Mouse (Mus musculus) kidney, adult 2 months (tissue): ENCODE results near the gene Uroc1. TPM values are rescaled to one million over a fixed set of nuclear protein-coding genes. Genes with fewer than 3 reads are reported as not detected.

Experiments used
- DNase-seq: peaks from one replicate; pipeline ENCODE4 v3.0.0; 2021
- H3K27ac ChIP-seq: fragments of 200-500 bp; 2 replicates; pipeline ENCODE4 v1.5.1; 2012; ENCODE audit warnings: low read depth, low read length, control low read depth, inconsistent platforms; ENCODE audit not compliant: insufficient read depth
- H3K27me3 ChIP-seq: fragments of 200-500 bp; replicated peaks from 2 replicates; pipeline ENCODE4 v1.6.1; 2012; ENCODE audit warnings: mild to moderate bottlenecking, moderate library complexity, low read length, inconsistent platforms; ENCODE audit not compliant: control insufficient read depth, insufficient read depth
- H3K36me3 ChIP-seq: fragments of 200-500 bp; 2 replicates; pipeline ENCODE4 v1.6.1; 2012; ENCODE audit warnings: mild to moderate bottlenecking, moderate library complexity, low read length, inconsistent platforms; ENCODE audit not compliant: control insufficient read depth, insufficient read depth
- H3K4me1 ChIP-seq: fragments of 200-500 bp; 2 replicates; pipeline ENCODE4 v1.6.1; 2011; ENCODE audit warnings: low read length; ENCODE audit not compliant: control insufficient read depth, insufficient read depth
- H3K4me3 ChIP-seq: fragments of 200-500 bp; 2 replicates; pipeline ENCODE4 v1.5.1; 2011; ENCODE audit warnings: mild to moderate bottlenecking, low read depth, low read length, control low read depth; ENCODE audit not compliant: insufficient read depth
- CTCF ChIP-seq: fragments of 200-500 bp; conservative IDR thresholded peaks from 2 replicates; pipeline ENCODE4 v1.5.1; 2011; ENCODE audit warnings: low read depth, mild to moderate bottlenecking, control low read depth, low read length, moderate library complexity, mixed read lengths; ENCODE audit not compliant: insufficient read depth, insufficient read length
- POLR2A ChIP-seq: fragments of 200-500 bp; IDR thresholded peaks from one replicate; pipeline ENCODE4 v1.6.1; 2011; ENCODE audit warnings: low read depth, low read length, control low read depth
- WGBS: fragments of 180-500 bp; shearing (Covaris S2); methylation state at CpG from one replicate; pipeline ENCODE4 v1.1.7; 2018; 5-methylcytosine and 5-hydroxymethylcytosine counted together
- polyA plus RNA-seq: library from polyadenylated mRNA; depleted of rRNA; stranded (reverse); fragments of >200 nt; gene quantifications from 2 replicates; pipeline ENCODE4 v1.2.3, GENCODE M21; 2012

The Uroc1 gene
- polyA plus RNA-seq, 1 experiment = 34.0 TPM

DNA sequence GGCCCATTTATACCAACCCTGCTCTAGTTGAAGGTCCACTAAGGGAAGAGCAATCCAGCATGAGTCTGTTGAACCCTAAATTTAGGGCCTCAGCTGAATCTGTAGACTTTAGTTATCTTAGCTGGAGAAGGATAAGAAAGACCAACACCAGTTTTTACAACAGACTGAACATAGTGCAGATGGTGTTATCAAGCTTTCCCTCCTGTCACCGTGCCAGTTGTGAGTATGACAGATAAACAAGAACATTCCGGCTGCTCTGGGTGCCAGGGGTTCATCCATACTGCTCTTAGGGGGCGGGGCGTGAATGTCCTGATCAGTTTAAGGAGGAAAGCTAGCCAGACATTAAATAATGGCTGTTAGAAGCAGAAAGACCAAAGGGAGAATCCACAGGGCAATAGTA is 41.6 kb downstream of the Uroc1 start:
- WGBS = 85% methylated on average over 4 of the region's 4 CpGs
- peak; percentile 27 for DNase-seq
- H3K27ac ChIP-seq = no peak overlapping the region
- TF ChIP-seq CTCF (no peak), POLR2A (no peak)
- peaks cover 9% of the 10 kb centered on the region for H3K36me3 ChIP-seq
- no peak overlapping the region for H3K4me3 ChIP-seq
- peaks cover 14% of the 10 kb centered on the region for H3K4me1 ChIP-seq
- H3K27me3 ChIP-seq = no peaks in the 10 kb centered on the region

DNA sequence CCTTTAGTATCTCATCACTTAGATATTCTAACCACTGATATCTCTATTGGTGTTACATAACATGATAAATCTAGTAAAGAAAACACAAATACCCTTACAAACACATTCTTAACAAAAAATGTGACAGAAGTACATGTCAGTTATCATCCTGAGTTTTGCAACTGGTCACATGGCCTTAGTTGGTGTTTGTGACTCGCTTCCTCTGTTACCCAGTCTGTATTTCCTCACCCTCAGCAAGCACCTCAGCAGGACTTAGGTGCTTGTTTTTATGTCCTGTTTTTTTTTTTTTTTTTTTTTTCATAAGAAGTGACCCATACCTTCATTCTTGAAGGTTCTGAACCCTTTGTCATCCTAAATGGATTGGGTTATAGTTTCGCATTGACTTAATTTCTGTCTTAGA is 44.6 kb downstream of the Uroc1 start:
- no peak for DNase-seq
- H3K36me3 ChIP-seq = peaks cover 9% of the 10 kb centered on the region
- H3K4me1 ChIP-seq = no peaks in the 10 kb centered on the region
- WGBS = 91% methylated on average over 2 of the region's 2 CpGs
- no peaks in the 10 kb centered on the region for H3K27me3 ChIP-seq
- H3K4me3 ChIP-seq = no peak overlapping the region
- H3K27ac ChIP-seq = no peak overlapping the region
- no peak for TF ChIP-seq CTCF
- no peak for TF ChIP-seq POLR2A

DNA sequence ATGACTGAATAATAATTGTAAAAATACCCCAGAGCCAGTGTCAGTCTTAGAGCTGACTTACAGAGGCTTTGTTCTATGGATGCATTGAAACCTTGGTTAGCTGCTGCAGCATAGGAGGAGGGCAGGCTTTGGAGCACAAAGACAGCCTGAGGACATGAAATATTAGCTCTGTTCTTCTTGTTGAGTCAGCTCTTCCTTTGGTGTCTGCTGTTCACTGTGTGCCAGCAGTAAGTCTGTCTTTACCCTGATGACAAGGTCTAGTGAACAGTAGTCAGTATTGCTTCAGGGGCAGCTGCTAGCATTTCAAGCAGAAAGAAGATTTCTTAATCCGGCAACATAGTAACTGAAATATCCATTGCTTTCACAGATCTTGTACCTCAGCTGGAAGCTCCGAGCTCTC is 48.4 kb downstream of the Uroc1 start:
- no peak for TF ChIP-seq POLR2A
- TF ChIP-seq CTCF = no peak
- Histone ChIP-seq H3K36me3 (peaks cover 2% of the 10 kb centered on the region), H3K4me3 (no peak overlapping the region), H3K27me3 (no peaks in the 10 kb centered on the region), H3K4me1 (no peaks in the 10 kb centered on the region), H3K27ac (no peak overlapping the region)
- 77% methylated on average over 2 of the region's 2 CpGs for WGBS
- no peak for DNase-seq

DNA sequence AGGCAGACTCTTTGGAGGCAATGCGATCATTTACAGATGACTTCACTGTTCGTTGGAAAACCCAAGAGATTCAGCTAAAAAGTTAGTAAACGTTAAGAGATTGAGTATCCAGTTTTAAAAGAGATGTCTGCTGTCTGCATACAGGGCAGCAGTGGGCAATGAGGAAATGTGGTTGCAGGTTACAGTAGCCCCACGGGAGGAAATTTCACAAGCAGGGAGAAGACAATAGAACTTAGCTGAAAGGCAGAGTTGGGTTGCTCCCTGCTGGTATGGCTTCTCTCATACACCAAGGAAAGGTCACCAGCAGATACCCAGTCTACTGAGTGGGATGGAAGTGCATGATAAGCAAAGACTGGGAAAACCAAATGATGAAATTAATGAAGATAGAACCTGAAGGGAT is 57.5 kb downstream of the Uroc1 start:
- no peaks in the 10 kb centered on the region for H3K27me3 ChIP-seq
- H3K4me1 ChIP-seq = peaks cover 7% of the 10 kb centered on the region; the same call in 1 of the 2 replicates
- H3K36me3 ChIP-seq = no peaks in the 10 kb centered on the region; the same call in none of the 2 replicates
- DNase-seq = no peak
- TF ChIP-seq CTCF (no peak), POLR2A (no peak)
- H3K27ac ChIP-seq = no peak overlapping the region
- WGBS = 87% methylated on average over 4 of the region's 4 CpGs
- no peak overlapping the region for H3K4me3 ChIP-seq

DNA sequence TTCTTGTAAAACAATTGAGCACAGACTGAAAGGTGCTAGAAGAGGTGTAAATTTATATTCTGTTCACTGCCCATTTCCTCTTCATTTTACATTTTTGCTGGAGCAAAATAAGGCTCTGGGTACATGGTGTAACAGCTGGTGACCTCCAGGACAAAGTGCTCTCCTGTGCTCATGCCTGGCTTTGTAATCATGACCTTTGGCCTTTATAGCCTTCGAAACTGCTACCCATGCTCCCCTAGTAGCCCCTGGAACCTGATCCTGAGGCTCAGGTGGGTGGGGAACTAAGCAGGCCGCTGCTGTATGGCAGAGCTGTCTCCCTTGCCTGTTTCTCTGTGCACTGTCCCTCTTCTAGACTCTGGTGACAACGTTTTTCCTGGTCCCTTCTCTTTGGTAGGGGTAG is 60.9 kb downstream of the Uroc1 start:
- Histone ChIP-seq H3K36me3 (no peaks in the 10 kb centered on the region), H3K27me3 (no peaks in the 10 kb centered on the region), H3K27ac (no peak overlapping the region), H3K4me3 (no peak overlapping the region), H3K4me1 (peaks cover 7% of the 10 kb centered on the region; the same call in 1 of the 2 replicates)
- DNase-seq = peak; percentile 44
- TF ChIP-seq POLR2A = no peak
- WGBS = 38% methylated on average over 3 of the region's 3 CpGs

DNA sequence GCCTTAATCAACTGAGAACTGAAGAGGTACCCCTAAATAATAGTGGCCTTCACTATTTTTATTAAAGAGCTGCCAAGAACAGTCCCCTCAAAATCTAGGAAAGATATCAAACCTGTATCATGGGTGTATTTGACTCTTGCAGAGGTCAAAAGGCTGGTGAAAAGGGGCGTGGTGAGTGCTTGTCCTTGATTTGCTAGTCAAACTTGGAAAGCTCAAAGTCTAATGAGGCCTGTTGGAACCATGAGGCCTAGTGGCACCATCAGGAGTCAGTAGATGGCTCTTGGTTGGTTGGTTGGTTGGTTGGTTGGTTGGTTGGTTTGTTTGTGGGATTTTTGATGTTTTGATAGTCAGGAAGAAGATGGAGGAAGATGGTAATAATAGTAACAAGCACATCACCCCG is 62.7 kb downstream of the Uroc1 start:
- DNase-seq = no peak
- H3K4me3 ChIP-seq = no peak overlapping the region
- no peaks in the 10 kb centered on the region for H3K27me3 ChIP-seq
- TF ChIP-seq POLR2A (no peak), CTCF (no peak)
- no peak overlapping the region for H3K27ac ChIP-seq
- 94% methylated on average over 2 of the region's 2 CpGs for WGBS
- peaks cover 7% of the 10 kb centered on the region; the same call in 1 of the 2 replicates for H3K4me1 ChIP-seq
- H3K36me3 ChIP-seq = no peaks in the 10 kb centered on the region

DNA sequence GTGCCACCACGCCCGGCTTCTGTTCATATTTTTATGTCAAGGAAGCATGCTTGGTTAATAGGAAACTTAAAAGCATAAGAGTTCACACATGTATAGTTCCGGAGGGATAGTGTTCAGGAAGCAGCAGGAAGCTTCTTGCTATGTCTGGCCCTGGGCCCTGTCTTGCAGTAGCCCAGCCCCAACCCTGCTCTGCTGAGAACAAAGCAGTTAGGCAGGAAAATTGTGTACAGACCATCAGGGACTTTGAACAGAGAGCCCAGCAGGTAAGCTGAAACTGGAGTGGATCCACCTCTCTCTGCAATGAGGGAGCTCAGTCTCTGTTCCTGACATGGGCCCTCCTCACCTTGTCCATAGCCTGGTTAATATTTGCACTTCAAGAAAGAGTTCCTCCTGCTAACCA is 64.2 kb downstream of the Uroc1 start:
- no peak overlapping the region for H3K4me3 ChIP-seq
- H3K36me3 ChIP-seq = no peaks in the 10 kb centered on the region
- H3K4me1 ChIP-seq = peaks cover 7% of the 10 kb centered on the region; the same call in 1 of the 2 replicates
- no peak overlapping the region for H3K27ac ChIP-seq
- TF ChIP-seq CTCF (no peak), POLR2A (no peak)
- peak; percentile 23 for DNase-seq
- WGBS = 57% methylated on average over 3 of the region's 3 CpGs
- no peaks in the 10 kb centered on the region for H3K27me3 ChIP-seq

DNA sequence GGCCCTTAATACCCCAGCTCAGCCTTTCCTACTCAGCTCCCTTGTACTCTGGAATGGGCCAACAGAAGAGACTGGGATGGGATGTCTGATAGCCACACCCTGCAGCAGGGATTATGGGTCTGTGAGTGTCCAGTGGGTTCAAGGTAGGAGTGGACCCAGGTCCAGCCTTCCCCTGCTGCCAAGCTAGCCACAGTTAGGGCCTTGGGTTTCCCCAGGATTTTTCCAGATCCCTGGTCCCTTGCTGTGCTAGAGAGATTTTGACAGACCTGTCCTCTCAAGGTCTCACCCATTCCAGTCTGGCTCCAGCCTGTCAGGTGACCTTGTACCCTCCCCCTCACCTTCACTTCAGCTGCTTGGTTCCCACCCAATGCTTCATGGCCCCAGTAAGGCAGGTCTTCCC is 75.5 kb downstream of the Uroc1 start:
- no peak overlapping the region for H3K27ac ChIP-seq
- H3K27me3 ChIP-seq = no peaks in the 10 kb centered on the region
- DNase-seq = no peak
- H3K4me1 ChIP-seq = no peaks in the 10 kb centered on the region
- H3K36me3 ChIP-seq = no peaks in the 10 kb centered on the region
- TF ChIP-seq POLR2A (no peak), CTCF (no peak)
- H3K4me3 ChIP-seq = no peak overlapping the region
